Mouse (Mus musculus): ENCODE data around the gene Fhdc1.

The Fhdc1 gene

GRCm38 (mm10) chr3:84436947-84437346 lies 43.3 kb downstream of the Fhdc1 start:
- in situ Hi-C loops (cut with MboI; ENCODE audit: unreplicated experiment in 2 of 2), result no loop called here

DNA sequence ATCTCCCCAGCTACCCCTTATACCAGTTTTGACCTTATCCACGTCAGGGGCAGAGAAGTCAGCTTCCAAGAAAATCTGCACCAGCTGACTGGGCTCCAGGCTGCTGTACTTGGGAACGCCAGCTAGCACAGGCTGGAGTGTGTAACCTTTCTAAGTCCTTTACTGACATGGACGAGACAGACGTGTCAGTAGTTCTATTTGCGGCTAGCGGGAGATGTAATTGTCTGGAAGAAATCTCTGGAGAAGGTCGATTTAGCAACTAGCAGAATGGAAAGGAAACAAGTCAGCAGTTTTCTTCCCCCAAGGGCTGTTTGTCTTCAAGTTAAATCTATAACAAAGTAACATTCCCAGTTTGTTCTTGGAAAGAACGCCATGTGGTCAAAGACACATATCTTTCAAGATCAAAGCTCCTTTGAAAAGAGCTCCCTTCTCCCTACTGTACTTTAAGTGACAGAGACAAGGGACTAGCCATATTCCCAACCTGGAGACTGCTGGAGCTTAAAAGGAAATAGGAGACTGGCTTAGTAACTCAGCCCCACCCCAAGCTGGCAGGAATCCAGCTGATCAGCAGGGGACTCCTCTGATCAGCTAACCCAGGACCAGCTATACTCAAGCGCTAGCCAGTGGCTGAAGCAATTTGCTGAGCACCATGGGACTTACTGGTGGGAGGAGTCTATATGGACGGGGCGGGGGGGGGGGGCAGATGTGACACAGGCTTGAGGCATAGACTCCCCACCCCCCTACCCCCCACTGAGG lies 44.8 kb downstream of the Fhdc1 start:
- in situ Hi-C loops (cut with MboI; ENCODE audit: unreplicated experiment in 2 of 2), result no loop called here

GRCm38 (mm10) chr3:84432797-84433445 lies 47.3 kb downstream of the Fhdc1 start:
- in situ Hi-C loops (cut with MboI; ENCODE audit: unreplicated experiment in 2 of 2), result no loop called here

DNA sequence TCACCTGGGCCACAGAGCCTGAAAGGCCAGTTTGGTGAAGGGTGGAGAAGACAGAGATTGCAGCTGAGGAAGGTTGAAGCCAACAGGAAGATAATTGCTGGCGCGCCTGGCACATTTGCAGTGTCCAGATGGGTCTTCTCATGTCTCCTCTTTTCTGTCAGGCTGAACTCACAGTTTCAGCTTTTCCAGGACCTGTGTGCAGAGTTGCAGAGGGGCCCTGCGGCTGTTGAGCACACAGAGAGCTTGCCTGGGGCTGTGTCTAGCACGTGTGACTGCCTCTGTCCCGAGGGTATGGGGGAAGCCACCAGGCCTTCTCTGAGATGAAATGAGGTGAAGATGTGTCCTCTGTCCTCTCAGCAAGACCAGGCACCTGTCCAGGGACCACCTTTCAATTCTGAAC lies 49.0 kb downstream of the Fhdc1 start:
- in situ Hi-C loops (cut with MboI; ENCODE audit: unreplicated experiment in 2 of 2), result no loop called here

- in situ Hi-C loops (cut with MboI; ENCODE audit: unreplicated experiment in 2 of 2), result no loop called here
Measured at GRCm38 (mm10) chr3:84430152-84430551, 50.1 kb downstream of the Fhdc1 start.

- in situ Hi-C loops (cut with MboI; ENCODE audit: unreplicated experiment in 2 of 2), result no loop called here
Measured at GRCm38 (mm10) chr3:84428994-84429725, 51.1 kb downstream of the Fhdc1 start.

DNA sequence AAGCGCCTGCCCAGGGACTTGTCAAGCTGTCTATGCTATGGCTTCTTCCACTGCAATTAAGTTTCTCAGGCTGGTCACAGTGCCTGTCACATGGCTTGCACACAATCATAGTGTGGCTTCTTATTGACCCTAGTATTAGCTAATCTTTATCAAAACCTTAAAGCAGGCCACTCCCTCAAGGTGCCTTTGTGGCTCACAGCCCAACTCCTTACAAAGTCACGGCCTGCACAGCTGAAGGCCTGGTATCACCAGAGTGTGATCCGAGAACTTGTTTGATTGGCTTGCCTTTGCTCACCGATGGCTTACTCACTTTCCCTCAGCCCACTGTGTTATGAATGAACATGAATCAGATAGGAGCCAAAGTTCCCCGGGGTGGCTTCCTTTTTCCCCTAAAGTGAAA lies 52.5 kb downstream of the Fhdc1 start:
- in situ Hi-C loops (cut with MboI; ENCODE audit: unreplicated experiment in 2 of 2), result no loop called here

DNA sequence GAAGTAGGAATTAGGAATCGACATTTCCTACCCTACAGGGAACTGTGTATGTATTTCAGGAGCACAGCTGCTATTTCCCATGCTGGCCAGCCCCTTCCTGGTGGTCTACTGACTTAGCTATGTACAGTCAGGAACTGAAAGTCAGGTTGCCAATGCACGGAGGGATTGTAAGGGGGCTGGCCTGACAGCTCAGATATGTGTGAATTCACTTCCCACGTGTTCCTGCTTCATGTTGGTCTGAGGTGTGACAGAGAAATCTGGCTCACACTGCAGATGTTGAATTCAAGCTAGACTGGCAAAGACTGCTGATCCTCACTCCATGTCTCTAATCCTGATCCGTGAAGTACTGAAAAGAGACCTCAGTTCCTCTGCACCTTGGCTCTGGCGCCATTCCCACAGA lies 57.9 kb downstream of the Fhdc1 start:
- in situ Hi-C loops (cut with MboI; ENCODE audit: unreplicated experiment in 2 of 2), result no loop called here

GRCm38 (mm10) chr3:84413868-84414267 lies 66.4 kb downstream of the Fhdc1 start:
- in situ Hi-C loops (cut with MboI; ENCODE audit: unreplicated experiment in 2 of 2), result no loop called here

- in situ Hi-C loops (cut with MboI; ENCODE audit: unreplicated experiment in 2 of 2), result no loop called here
Measured at GRCm38 (mm10) chr3:84412920-84413319, 67.3 kb downstream of the Fhdc1 start.

DNA sequence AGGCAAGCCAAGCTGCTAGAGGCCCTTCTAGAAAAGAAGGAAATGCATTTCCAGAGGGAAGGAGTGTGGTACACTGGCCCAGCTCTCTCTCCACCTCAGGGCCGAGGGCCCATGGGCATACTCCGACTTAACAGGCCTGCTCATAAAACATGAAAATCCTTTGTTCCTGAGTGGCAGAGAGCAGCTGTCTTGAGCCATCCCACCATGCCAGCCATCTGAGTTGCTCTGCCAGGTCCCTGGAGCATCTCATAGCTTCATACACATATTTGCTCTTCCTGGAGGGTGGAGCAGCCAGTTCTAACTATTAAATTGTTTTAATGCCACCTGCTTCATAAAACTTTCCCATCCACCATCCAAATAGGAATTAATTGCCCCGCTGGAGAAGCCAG lies 70.8 kb downstream of the Fhdc1 start:
- in situ Hi-C loops (cut with MboI; ENCODE audit: unreplicated experiment in 2 of 2), result no loop called here

- in situ Hi-C loops (cut with MboI; ENCODE audit: unreplicated experiment in 2 of 2), result no loop called here
Measured at GRCm38 (mm10) chr3:84408756-84409473, 71.3 kb downstream of the Fhdc1 start.

GRCm38 (mm10) chr3:84405523-84405922 lies 74.7 kb downstream of the Fhdc1 start:
- in situ Hi-C loops (cut with MboI; ENCODE audit: unreplicated experiment in 2 of 2), result no loop called here

- in situ Hi-C loops (cut with MboI; ENCODE audit: unreplicated experiment in 2 of 2), result no loop called here
Measured at GRCm38 (mm10) chr3:84403389-84403788, 76.8 kb downstream of the Fhdc1 start.

DNA sequence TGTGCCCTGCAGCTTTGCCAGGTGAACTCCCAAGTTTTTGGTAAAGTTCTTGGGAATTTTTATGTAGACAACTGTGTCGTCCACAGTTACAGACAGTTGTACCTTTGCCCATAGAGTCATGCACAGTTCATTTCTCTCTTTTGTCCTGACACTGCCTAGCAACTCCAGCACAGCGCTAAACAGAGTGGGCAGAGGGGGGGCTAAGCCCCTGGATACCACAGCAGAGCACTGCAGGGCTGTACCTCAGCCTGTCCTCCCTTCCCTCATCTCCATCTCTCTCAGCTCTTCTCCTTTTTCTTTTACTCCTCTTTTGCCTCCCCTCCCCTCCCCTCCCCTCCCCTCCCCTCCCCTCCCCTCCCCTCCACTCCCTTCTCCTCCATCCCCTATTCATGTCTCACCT lies 77.5 kb downstream of the Fhdc1 start:
- in situ Hi-C loops (cut with MboI; ENCODE audit: unreplicated experiment in 2 of 2), result no loop called here

DNA sequence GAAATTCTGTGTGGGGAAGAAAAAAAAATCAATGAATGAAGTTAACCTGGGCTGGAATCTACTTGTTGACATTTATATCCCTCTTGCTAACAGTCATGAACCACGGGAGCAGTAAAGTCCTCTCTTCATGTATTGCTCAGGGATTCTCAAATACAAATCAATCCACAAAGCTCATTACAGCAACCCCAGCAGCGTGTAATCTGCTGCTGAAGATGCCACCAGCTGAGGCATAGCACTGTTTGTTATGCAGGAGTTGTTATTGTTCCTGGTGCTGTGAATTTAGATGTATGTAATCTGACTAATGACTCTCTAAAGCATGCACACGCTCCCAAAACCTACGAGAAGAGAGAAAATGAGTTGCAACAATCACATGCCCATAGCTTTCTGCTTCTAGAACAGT lies 82.3 kb downstream of the Fhdc1 start:
- in situ Hi-C loops (cut with MboI; ENCODE audit: unreplicated experiment in 2 of 2), result no loop called here

- in situ Hi-C loops (cut with MboI; ENCODE audit: unreplicated experiment in 2 of 2), result no loop called here
Measured at GRCm38 (mm10) chr3:84396240-84396639, 84.0 kb downstream of the Fhdc1 start.

DNA sequence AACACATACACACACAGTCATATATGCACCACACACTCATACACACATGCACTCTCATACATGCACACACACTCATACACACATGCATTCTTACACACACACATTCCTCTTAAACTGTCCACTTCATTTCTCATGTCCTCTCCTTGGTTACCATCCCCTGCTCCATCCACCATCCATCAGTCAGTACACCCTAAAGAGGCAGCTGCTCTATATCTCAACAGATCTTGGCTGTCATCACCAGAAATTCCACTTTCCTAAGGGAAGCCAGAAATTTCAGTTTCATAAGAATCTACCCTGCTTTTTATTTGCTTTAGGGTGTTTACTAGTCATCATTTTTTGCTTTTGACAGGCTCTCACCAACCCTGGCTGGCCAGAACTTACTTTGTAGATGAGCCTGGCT lies 84.4 kb downstream of the Fhdc1 start:
- in situ Hi-C loops (cut with MboI; ENCODE audit: unreplicated experiment in 2 of 2), result no loop called here

DNA sequence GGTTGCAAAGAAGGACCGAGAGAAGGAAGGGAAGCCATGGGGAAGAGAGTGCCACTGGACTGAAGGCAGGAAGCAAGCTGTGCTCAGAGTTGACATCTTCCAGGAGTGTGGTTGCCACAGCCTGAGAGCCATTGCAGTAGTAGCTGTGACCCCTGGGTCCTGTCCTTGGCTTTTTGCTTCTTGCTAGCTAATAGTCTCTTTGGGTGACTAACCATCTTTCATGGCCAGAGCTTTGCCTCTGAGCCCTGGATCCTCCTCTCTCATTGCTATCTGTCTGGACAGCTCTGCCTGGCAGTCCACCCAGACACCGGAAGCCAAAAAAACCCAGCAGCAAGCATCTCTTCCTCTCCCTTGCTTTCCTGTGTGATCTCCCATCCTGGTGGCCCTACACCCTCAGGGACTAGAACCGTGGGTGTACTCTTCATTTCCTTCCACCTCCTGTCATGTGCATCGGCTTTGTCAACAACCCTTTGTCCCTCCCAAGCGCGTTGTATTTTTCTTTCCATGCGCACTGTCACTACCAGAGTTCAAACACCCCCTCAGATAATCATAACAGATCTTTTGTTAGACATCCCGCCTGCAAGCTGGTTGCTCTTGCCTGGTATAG lies 85.3 kb downstream of the Fhdc1 start:
- in situ Hi-C loops (cut with MboI; ENCODE audit: unreplicated experiment in 2 of 2), result no loop called here
